Mouse (Mus musculus) embryonic facial prominence, embryonic 10.5 days (tissue): ENCODE measurements around the gene Cebpa. TPM values are rescaled to one million over a fixed set of nuclear protein-coding genes. Genes with fewer than 3 reads are reported as not detected.

Experiments
- DNase-seq: peaks from one replicate; pipeline ENCODE4 v3.0.0-alpha.2; 2017; ENCODE audit warnings: low spot score
- H3K27ac ChIP-seq: fragments of 300-500 bp; sonication (generic); replicated peaks from 2 replicates; pipeline ENCODE4 v1.5.1; 2016; ENCODE audit warnings: mild to moderate bottlenecking
- H3K27me3 ChIP-seq: fragments of 300-500 bp; sonication (generic); replicated peaks from 2 replicates; pipeline ENCODE4 v1.6.1; 2016; ENCODE audit warnings: low read depth, mild to moderate bottlenecking; ENCODE audit not compliant: poor library complexity, severe bottlenecking
- H3K36me3 ChIP-seq: fragments of 300-500 bp; sonication (generic); replicated peaks from 2 replicates; pipeline ENCODE4 v1.6.1; 2016; ENCODE audit warnings: mild to moderate bottlenecking, moderate library complexity
- H3K4me1 ChIP-seq: fragments of 300-500 bp; sonication (generic); 2 replicates; pipeline ENCODE4 v1.6.1; 2016
- H3K4me3 ChIP-seq: fragments of 300-500 bp; sonication (generic); 2 replicates; pipeline ENCODE4 v1.5.1; 2016; ENCODE audit warnings: mild to moderate bottlenecking, moderate library complexity
- H3K9me3 ChIP-seq: fragments of 300-500 bp; sonication (generic); 2 replicates; pipeline ENCODE4 v1.6.1; 2016; ENCODE audit warnings: mild to moderate bottlenecking
- WGBS: fragments of 180-500 bp; shearing (Covaris S2); methylation state at CpG from one replicate; pipeline ENCODE4 v1.1.7; 2016; 5-methylcytosine and 5-hydroxymethylcytosine counted together
- polyA plus RNA-seq: library from polyadenylated mRNA; unstranded; fragments of >200 nt; fragmentation: Nextera tagmentation; extraction: Ambion mirVana; gene quantifications from 2 replicates; pipeline ENCODE4 v1.2.1, GENCODE M21; 2016

Cebpa gene
- polyA plus RNA-seq, 1 experiment from 2014 or later: 0.45 TPM

- H3K27ac ChIP-seq: no peak overlapping the region
- 37% methylated on average over 3 of the region's 3 CpGs for WGBS
- H3K36me3 ChIP-seq: no peaks in the 10 kb centered on the region
- H3K27me3 ChIP-seq: no peaks in the 10 kb centered on the region; the same call in 1 of the 2 replicates
- H3K4me1 ChIP-seq: peaks cover 7% of the 10 kb centered on the region
- peaks cover 2% of the 10 kb centered on the region; the same call in 1 of the 2 replicates for H3K9me3 ChIP-seq
- H3K4me3 ChIP-seq: no peak overlapping the region
- no peak for DNase-seq
Measured at GRCm38 (mm10) chr7:35107630-35108029, 11.5 kb upstream of the Cebpa start.

GRCm38 (mm10) chr7:35108046-35108445, 11.0 kb upstream of the Cebpa start:
- no peaks in the 10 kb centered on the region; the same call in 1 of the 2 replicates for H3K27me3 ChIP-seq
- WGBS: 14% methylated on average over 2 of the region's 2 CpGs
- H3K27ac ChIP-seq: no peak overlapping the region
- peaks cover 7% of the 10 kb centered on the region for H3K4me1 ChIP-seq
- H3K36me3 ChIP-seq: no peaks in the 10 kb centered on the region
- DNase-seq: no peak
- no peak overlapping the region for H3K4me3 ChIP-seq
- peaks cover 2% of the 10 kb centered on the region; the same call in 1 of the 2 replicates for H3K9me3 ChIP-seq

GRCm38 (mm10) chr7:35108663-35109062, 10.4 kb upstream of the Cebpa start:
- no peak for DNase-seq

DNA sequence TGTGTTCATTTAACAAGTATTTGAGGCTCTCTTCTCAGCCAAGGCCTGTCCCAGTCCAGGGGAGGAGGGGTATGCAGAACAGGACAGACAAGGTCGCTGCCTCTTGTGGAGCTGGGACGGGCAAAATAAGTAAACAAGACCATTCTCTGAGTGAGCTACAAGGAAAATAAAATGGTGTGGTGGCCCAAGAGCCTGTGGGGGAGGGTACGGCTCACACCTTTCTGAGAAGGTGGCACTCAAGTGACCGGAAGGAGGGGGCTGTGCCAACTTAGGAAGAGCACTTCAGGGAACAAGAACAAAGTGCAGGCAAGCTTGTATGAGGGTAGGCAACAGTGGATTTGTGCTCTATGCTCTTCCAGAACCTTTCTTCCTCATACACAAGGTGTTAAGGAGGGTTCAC, 6.0 kb upstream of the Cebpa start:
- 58% methylated on average over 4 of the region's 4 CpGs for WGBS
- Histone ChIP-seq H3K9me3 (0 out of 2 replicates have a peak, but pooled peaks cover 2% of the 10 kb centered on the region), H3K27ac (no peak overlapping the region), H3K4me3 (no peak overlapping the region), H3K4me1 (peaks cover 12% of the 10 kb centered on the region), H3K27me3 (peaks cover 47% of the 10 kb centered on the region), H3K36me3 (no peaks in the 10 kb centered on the region)
- no peak for DNase-seq

More at GRCm38 (mm10) chr7:35108663-35109062, 10.4 kb upstream of the Cebpa start:
- H3K27me3 ChIP-seq: peaks cover 3% of the 10 kb centered on the region; the same call in 1 of the 2 replicates
- H3K36me3 ChIP-seq: no peaks in the 10 kb centered on the region
- no peak overlapping the region for H3K4me3 ChIP-seq
- 0 out of 2 replicates have a peak, but pooled peaks cover 2% of the 10 kb centered on the region for H3K9me3 ChIP-seq
- peaks cover 8% of the 10 kb centered on the region for H3K4me1 ChIP-seq
- WGBS: 65% methylated on average over 6 of the region's 6 CpGs
- no peak overlapping the region for H3K27ac ChIP-seq

DNA sequence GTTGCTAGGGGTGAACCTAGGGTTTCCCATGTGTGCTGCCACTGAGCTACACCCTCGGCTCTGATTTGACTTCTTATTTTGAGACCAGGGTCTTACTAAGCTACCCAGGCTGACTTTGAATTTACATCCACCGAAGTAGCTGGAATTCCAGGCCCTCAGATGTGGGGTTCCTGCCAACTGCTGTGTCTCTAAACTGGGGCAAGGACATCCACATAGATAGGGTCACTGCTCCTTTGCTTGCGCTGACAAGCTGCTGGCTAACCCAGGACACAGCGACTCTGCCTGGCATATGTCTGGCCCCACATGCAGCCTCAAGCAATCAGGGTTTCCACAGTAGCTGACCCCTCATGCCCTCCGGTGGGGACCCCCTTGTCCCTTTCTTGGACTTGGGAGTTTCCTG, 5.4 kb upstream of the Cebpa start:
- Histone ChIP-seq H3K27me3 (peaks cover 49% of the 10 kb centered on the region), H3K4me1 (peaks cover 14% of the 10 kb centered on the region), H3K36me3 (no peaks in the 10 kb centered on the region), H3K4me3 (no peak overlapping the region), H3K27ac (no peak overlapping the region), H3K9me3 (0 out of 2 replicates have a peak, but pooled peaks cover 2% of the 10 kb centered on the region)
- DNase-seq: no peak
- 73% methylated on average over 5 of the region's 5 CpGs for WGBS

DNA sequence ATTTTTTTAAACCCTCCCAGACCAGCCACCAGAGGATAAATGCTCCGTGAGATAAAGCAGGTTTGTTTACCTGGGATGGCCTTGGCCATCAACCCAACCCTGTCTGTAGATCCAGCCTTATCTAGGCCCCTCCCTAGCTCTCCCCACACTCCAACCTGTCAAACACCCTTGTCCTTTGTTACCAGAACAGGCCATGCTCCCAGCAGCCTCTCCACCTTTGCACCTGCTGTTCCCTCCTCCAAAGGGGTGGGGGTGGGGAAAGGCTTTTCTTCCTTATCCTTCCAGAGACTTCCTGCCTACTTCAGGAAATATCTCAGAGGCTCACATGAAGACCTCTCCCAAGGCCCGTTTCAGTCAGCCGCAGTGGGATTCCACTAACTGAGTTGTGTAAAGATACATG, 2.6 kb upstream of the Cebpa start:
- H3K27me3 ChIP-seq: peaks cover 75% of the 10 kb centered on the region
- 0 out of 2 replicates have a peak, but pooled peaks cover 1% of the 10 kb centered on the region for H3K9me3 ChIP-seq
- 56% methylated on average over 3 of the region's 3 CpGs for WGBS
- no peak overlapping the region for H3K27ac ChIP-seq
- no peak overlapping the region for H3K4me3 ChIP-seq
- DNase-seq: no peak
- no peaks in the 10 kb centered on the region for H3K36me3 ChIP-seq
- H3K4me1 ChIP-seq: peaks cover 34% of the 10 kb centered on the region

DNA sequence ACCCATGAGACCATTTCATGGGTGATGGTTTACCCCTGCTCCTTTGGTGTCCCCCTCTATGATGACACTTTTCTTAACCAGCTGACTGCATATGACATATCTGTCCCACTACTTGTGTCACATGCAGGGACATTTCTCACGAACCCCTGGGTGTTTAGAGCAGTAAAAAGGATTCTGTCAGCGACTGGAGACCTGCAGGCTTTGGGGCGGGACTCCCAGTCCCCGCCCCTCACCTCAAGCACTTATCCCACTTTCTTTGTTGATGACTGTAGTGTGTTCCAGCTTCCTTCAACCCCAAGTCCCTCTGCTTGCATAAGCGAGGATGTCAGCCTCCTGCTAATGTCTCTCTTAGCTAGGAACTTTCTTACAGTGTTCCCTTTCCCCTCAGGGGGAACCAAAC, 2.0 kb upstream of the Cebpa start:
- DNase-seq: no peak
- Histone ChIP-seq H3K36me3 (no peaks in the 10 kb centered on the region), H3K4me1 (peaks cover 34% of the 10 kb centered on the region), H3K27ac (no peak overlapping the region), H3K27me3 (peaks cover 80% of the 10 kb centered on the region), H3K9me3 (no peaks in the 10 kb centered on the region), H3K4me3 (peak overlapping the region; percentile 68; the same call in 1 of the 2 replicates)
- 29% methylated on average over 5 of the region's 5 CpGs for WGBS

- Histone ChIP-seq H3K9me3 (no peaks in the 10 kb centered on the region), H3K4me3 (peak overlapping the region; percentile 68), H3K4me1 (peaks cover 37% of the 10 kb centered on the region), H3K27ac (peak overlapping the region; percentile 76), H3K27me3 (peaks cover 87% of the 10 kb centered on the region), H3K36me3 (no peaks in the 10 kb centered on the region)
- no peak for DNase-seq
- under 1% methylated on average over 25 of the region's 25 CpGs for WGBS
Measured at GRCm38 (mm10) chr7:35117761-35118098, 1.4 kb upstream of the Cebpa start.

GRCm38 (mm10) chr7:35118099-35118781, 853 bp upstream of the Cebpa start:
- under 1% methylated on average over 49 of the region's 49 CpGs for WGBS
- Histone ChIP-seq H3K27me3 (peaks cover 92% of the 10 kb centered on the region), H3K36me3 (no peaks in the 10 kb centered on the region), H3K4me3 (peak overlapping the region; percentile 68), H3K4me1 (peaks cover 39% of the 10 kb centered on the region), H3K9me3 (no peaks in the 10 kb centered on the region), H3K27ac (peak overlapping the region; percentile 76)
- peak; percentile 89 for DNase-seq

DNA sequence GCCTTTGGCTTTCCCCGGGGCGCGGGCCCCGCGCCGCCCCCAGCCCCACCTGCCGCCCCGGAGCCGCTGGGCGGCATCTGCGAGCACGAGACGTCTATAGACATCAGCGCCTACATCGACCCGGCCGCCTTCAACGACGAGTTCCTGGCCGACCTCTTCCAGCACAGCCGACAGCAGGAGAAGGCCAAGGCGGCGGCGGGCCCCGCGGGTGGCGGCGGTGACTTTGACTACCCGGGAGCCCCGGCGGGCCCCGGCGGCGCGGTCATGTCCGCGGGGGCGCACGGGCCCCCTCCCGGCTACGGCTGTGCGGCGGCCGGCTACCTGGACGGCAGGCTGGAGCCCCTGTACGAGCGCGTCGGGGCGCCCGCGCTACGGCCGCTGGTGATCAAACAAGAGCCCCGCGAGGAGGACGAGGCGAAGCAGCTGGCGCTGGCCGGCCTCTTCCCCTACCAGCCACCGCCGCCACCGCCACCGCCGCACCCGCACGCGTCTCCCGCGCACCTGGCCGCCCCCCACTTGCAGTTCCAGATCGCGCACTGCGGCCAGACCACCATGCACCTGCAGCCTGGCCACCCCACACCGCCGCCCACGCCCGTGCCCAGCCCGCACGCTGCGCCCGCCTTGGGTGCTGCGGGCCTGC, 533 bp downstream of the Cebpa start:
- peaks cover 48% of the 10 kb centered on the region for H3K4me1 ChIP-seq
- H3K36me3 ChIP-seq: no peaks in the 10 kb centered on the region
- H3K4me3 ChIP-seq: peak overlapping the region; percentile 68
- DNase-seq: peak; percentile 72
- WGBS: under 1% methylated on average over 83 of the region's 83 CpGs
- H3K9me3 ChIP-seq: no peaks in the 10 kb centered on the region
- H3K27me3 ChIP-seq: peaks cover 93% of the 10 kb centered on the region
- H3K27ac ChIP-seq: peak overlapping the region; percentile 61; the same call in 1 of the 2 replicates

DNA sequence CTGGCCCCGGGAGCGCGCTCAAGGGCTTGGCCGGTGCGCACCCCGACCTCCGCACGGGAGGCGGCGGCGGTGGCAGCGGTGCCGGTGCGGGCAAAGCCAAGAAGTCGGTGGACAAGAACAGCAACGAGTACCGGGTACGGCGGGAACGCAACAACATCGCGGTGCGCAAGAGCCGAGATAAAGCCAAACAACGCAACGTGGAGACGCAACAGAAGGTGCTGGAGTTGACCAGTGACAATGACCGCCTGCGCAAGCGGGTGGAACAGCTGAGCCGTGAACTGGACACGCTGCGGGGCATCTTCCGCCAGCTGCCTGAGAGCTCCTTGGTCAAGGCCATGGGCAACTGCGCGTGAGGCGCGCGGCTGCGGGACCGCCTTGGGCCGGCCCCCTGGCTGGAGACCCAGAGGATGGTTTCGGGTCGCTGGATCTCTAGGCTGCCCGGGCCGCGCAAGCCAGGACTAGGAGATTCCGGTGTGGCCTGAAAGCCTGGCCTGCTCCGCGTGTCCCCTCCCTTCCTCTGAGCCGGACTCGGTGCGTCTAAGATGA, 1.1 kb downstream of the Cebpa start:
- peak overlapping the region; percentile 61; the same call in 1 of the 2 replicates for H3K27ac ChIP-seq
- H3K4me1 ChIP-seq: peaks cover 50% of the 10 kb centered on the region
- under 1% methylated on average over 53 of the region's 53 CpGs for WGBS
- peak overlapping the region; percentile 68 for H3K4me3 ChIP-seq
- peaks cover 93% of the 10 kb centered on the region for H3K27me3 ChIP-seq
- H3K36me3 ChIP-seq: no peaks in the 10 kb centered on the region
- no peaks in the 10 kb centered on the region for H3K9me3 ChIP-seq
- DNase-seq: peak; percentile 61

DNA sequence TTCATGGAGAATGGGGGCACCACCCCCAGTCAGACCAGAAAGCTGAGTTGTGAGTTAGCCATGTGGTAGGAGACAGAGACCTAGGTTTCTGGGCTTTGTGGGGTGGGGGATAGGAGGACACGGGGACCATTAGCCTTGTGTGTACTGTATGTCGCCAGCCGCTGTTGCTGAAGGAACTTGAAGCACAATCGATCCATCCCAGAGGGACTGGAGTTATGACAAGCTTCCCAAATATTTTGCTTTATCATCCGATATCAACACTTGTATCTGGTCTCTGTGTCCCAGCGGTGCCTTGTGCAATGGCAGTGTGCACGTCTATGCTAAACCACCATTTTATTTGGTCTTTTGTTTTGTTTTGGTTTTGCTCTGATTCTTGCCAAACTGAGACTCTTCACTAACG, 2.1 kb downstream of the Cebpa start:
- DNase-seq: no peak
- Histone ChIP-seq H3K4me1 (peaks cover 50% of the 10 kb centered on the region), H3K9me3 (no peaks in the 10 kb centered on the region), H3K27me3 (peaks cover 93% of the 10 kb centered on the region), H3K4me3 (peak overlapping the region; percentile 68; the same call in 1 of the 2 replicates), H3K36me3 (no peaks in the 10 kb centered on the region), H3K27ac (no peak overlapping the region)
- WGBS: 30% methylated on average over 8 of the region's 8 CpGs
